Mouse (Mus musculus) c-Kit-positive CD71-positive TER-119-negative erythroid progenitor cells, embryonic 14.5 days (primary cell): ENCODE data around the gene Crybg2.

Experiments
- DNase-seq: peaks from one replicate; pipeline ENCODE4 v3.0.0-alpha.2; 2013; ENCODE audit warnings: low read depth

Crybg2 gene

GRCm38 (mm10) chr4:134094923-134095547, 34.4 kb downstream of the Crybg2 start, which contains the start of gene Cd52:
TSS of gene Cd52 (minus strand) at chr4:134095082.
- DNase-seq, result no peak

- no peak for DNase-seq
These were observed 35.5 kb downstream of the Crybg2 start for GRCm38 (mm10) chr4:134096120-134096519.

- DNase-seq, result no peak
These were observed 36.5 kb downstream of the Crybg2 start for GRCm38 (mm10) chr4:134097015-134097608.

GRCm38 (mm10) chr4:134098628-134099027, 38.0 kb downstream of the Crybg2 start:
- DNase-seq, result no peak

- no peak for DNase-seq
These were observed 39.6 kb downstream of the Crybg2 start for GRCm38 (mm10) chr4:134100245-134100644.

GRCm38 (mm10) chr4:134101979-134102741, 41.5 kb downstream of the Crybg2 start, which contains the start of gene Ubxn11:
TSS of gene Ubxn11 (plus strand) at chr4:134102570.
- DNase-seq, result peak; percentile 90

- peak; percentile 65 for DNase-seq
These were observed 42.1 kb downstream of the Crybg2 start for GRCm38 (mm10) chr4:134102742-134103119.

- DNase-seq, result peak; percentile 59
These were observed 45.5 kb downstream of the Crybg2 start for GRCm38 (mm10) chr4:134106105-134106504.

- DNase-seq, result no peak
These were observed 47.1 kb downstream of the Crybg2 start for GRCm38 (mm10) chr4:134107730-134108129.

DNA sequence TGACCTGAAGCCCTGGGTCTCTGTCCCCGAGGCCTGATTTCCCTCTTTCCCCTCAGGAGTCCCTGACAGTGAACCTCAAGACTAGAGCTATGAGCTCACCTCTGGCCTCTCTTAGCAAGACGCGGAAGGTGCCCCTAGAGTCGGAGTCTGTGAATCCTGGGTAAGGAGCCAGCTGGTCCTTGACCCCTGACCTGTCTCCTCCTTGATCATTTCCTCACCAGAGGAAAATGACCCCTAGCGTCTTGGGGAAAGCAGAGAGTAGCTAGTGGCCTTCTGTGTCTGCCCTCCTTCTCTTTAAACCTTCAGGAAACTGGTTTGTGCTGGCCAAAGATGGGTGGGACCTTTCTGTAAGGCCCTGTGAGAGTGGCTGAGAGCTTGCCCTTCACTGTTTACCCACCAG, 47.6 kb downstream of the Crybg2 start:
- DNase-seq, result no peak

GRCm38 (mm10) chr4:134110653-134111052, 50.0 kb downstream of the Crybg2 start:
- DNase-seq, result no peak

DNA sequence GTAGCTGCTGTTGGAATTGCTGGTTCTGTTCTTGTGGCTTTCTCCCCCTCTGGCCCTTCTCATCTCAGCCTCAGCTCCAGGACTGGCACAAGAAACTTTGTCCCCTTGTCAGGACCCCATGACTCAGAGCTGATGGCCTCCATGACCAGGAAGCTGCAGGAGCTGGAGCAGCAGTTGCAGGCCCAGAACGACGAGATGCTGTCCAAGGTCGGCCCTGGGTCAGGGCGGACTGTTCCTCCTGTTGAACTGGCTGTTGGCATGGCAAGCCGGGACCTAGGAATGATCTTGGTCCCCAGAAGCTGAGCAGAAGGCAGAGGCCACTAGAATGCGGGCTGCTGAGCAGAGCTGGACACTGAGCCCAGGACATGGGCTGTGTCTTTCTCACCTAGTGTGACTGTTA, 51.8 kb downstream of the Crybg2 start:
- DNase-seq, result no peak

DNA sequence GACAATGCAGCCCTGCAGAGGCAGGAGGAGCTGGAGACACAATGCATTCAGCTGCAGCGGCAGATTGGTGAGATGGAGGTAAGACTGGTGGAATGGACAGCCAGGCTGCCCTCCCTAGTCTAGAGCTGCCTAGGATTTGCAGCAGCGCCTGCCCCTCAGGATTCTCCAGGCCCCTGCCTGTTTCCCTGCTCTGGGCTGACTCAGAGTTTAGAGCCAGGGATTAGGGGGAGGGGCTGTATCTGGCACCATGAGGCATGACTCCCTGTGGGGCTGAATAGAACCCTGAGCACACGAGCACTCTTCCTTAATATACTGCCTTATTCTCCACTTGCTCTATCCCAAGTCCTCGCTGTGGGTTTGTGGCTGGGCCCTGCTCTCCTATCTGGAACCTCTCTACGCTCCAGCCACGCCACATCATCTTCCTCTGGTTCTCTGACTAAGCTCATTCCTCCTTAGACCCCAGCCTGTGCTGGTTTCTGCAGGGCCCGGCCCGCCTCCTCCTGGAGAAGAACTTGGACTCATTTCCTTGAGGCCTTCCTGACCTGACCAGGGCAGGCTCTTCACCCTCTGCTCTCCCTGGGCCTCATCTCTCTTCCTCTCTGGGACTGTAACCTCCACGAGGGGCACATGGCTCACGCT, 52.9 kb downstream of the Crybg2 start:
- DNase-seq, result no peak

- DNase-seq, result no peak
These were observed 53.4 kb downstream of the Crybg2 start for GRCm38 (mm10) chr4:134114038-134114437.

- DNase-seq, result no peak
These were observed 54.9 kb downstream of the Crybg2 start for GRCm38 (mm10) chr4:134115215-134116144.

GRCm38 (mm10) chr4:134116501-134116900, 55.9 kb downstream of the Crybg2 start:
- DNase-seq, result no peak

DNA sequence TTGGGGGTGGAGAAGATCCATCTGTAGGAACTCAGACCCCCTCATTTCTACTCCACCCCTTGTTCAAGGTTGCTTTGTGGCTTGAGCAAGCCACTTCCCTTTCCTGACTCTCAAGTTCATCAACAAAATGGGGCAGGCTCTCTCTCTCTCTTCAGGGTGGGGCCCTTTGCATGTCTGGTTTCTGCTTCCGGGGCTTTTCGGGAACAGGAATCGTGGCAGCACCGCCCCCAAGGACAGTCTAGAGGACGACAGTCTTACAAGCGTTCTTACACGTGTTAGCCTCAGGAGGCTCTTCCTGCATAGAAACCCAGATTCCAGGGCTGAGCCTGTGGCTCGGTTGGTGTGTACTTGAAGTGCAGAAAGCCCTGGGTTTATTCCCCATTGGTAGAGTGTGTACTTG, 56.4 kb downstream of the Crybg2 start:
- no peak for DNase-seq

- DNase-seq, result no peak
These were observed 57.6 kb downstream of the Crybg2 start for GRCm38 (mm10) chr4:134118126-134118800.

DNA sequence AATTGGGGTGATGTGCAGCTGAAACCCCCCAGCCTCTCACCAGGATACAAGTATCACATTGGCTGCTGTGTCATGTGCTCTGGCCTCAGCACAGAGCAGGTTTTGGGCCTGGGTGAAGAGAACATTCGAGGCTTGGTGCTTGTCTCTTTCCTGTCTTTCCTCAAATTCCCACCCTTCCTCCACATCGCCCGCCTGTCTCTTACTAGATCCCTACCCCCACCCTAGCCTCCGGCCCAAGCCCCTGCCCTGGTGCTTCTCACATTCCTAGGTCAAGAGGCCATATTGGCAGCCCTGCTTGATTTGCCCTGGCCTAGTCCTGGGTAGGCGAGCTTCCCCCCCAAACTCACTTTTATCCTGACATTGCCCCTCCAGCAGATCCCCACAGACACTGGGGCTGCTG, 58.4 kb downstream of the Crybg2 start:
- DNase-seq, result no peak

- DNase-seq, result peak; percentile 48
These were observed 59.0 kb downstream of the Crybg2 start for GRCm38 (mm10) chr4:134119644-134120043.
